Mouse (Mus musculus) hindbrain, embryonic 13.5 days (tissue): ENCODE measurements around the gene Cbr4. TPM values are rescaled to one million over a fixed set of nuclear protein-coding genes. Genes with fewer than 3 reads are reported as not detected.

Experiments used
- ATAC-seq: fragments of 200-750 bp; cut with Nextera tagmentation; 2 replicates; pipeline ENCODE4 v1.8.0; 2017; ENCODE audit warnings: moderate TSS enrichment; ENCODE audit not compliant: low FRiP score
- H3K27ac ChIP-seq: fragments of 300-500 bp; sonication (generic); 2 replicates; pipeline ENCODE4 v1.5.1; 2015; ENCODE audit warnings: inconsistent platforms, mild to moderate bottlenecking, moderate library complexity
- H3K27me3 ChIP-seq: fragments of 300-500 bp; sonication (generic); 2 replicates; pipeline ENCODE4 v1.6.1; 2015; ENCODE audit warnings: mild to moderate bottlenecking, inconsistent platforms
- H3K36me3 ChIP-seq: fragments of 300-500 bp; sonication (generic); 2 replicates; pipeline ENCODE4 v1.6.1; 2015; ENCODE audit warnings: mild to moderate bottlenecking, inconsistent platforms
- H3K4me1 ChIP-seq: fragments of 300-500 bp; sonication (generic); replicated peaks from 2 replicates; pipeline ENCODE4 v1.6.1; 2015; ENCODE audit warnings: inconsistent platforms
- H3K4me2 ChIP-seq: fragments of 300-500 bp; sonication (generic); 2 replicates; pipeline ENCODE4 v1.6.1; 2015; ENCODE audit warnings: inconsistent platforms, mild to moderate bottlenecking, moderate library complexity
- H3K4me3 ChIP-seq: fragments of 300-500 bp; sonication (generic); 2 replicates; pipeline ENCODE4 v1.5.1; 2015; ENCODE audit warnings: mild to moderate bottlenecking, inconsistent platforms
- H3K9ac ChIP-seq: fragments of 300-500 bp; sonication (generic); 2 replicates; pipeline ENCODE4 v1.6.1; 2015; ENCODE audit warnings: mild to moderate bottlenecking, inconsistent platforms
- H3K9me3 ChIP-seq: fragments of 300-500 bp; sonication (generic); 2 replicates; pipeline ENCODE4 v1.6.1; 2016; ENCODE audit warnings: inconsistent platforms
- WGBS: fragments of 180-500 bp; shearing (Covaris S2); methylation state at CpG from one replicate; pipeline ENCODE4 v1.1.7; 2015; 5-methylcytosine and 5-hydroxymethylcytosine counted together
- polyA plus RNA-seq: library from polyadenylated mRNA; unstranded; fragments of >200 nt; fragmentation: Nextera tagmentation; extraction: Ambion mirVana; gene quantifications from 2 replicates; pipeline ENCODE4 v1.2.1, GENCODE M21; 2015

The Cbr4 gene
- polyA plus RNA-seq: 21.7 and 23.0 TPM in 2 replicates

DNA sequence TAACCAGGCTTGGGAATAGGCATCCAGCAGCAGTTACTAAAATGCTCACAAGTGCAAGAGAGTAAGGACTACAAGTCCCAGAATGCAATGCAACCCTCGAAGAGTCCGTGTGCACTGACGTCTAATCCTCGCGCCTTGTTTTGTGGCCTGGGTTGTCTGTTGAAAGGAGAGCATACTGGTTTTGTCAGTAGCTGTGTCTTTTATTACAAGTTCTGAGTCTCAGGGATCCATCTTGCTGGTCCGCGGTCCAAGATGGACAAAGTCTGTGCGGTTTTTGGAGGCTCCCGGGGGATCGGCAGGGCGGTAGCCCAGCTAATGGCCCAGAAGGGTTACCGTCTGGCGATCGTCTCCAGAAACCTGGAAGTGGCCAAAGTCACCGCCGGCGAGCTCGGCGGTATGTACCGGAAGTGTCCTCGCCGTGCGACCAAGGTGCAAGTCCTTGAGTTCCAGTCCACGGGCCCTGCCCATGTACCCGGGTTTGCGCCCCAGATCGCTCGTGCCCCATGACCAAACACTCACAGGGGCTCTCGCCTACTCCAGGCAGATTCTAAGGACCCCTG lies at the start of gene Cbr4:
Gene Cbr4 (plus strand): TSS at position 138 of the 560 bp plus-strand sequence.
- Histone ChIP-seq H3K36me3 (peaks cover 8% of the 10 kb centered on the region), H3K9ac (peak within 1 kb of the TSS; percentile 84), H3K27me3 (no peaks in the 10 kb centered on the region), H3K4me1 (peaks cover 10% of the 10 kb centered on the region; the same call in 1 of the 2 replicates), H3K4me2 (peak within 1 kb of the TSS; percentile 77), H3K27ac (peak within 1 kb of the TSS; percentile 88), H3K4me3 (peak within 1 kb of the TSS; percentile 64), H3K9me3 (no peaks in the 10 kb centered on the region)
- peak; percentile 96 for ATAC-seq
- WGBS: 3% methylated on average over 29 of the region's 29 CpGs

DNA sequence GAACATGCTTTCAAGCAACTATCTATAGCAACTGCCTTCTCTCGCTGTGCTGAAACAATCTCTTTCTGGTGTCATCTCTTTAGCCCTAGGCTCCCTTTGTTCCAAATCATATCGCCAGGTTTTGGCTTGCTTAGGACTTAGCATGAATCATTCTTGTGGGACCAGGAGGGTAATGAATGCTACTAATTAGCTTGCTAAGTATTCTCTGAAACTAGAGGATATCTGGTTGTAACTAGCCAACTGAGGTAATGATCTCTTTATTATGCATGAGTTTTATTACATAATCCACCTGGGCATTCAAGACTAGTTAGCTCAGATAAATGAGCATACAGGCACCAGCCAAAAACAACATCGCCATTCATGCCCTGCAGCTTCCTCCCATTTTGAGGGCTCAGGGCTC lies 44.5 kb upstream of the Cbr4 start:
- H3K27ac ChIP-seq: no peak overlapping the region
- peak; percentile 53; the same call in 1 of the 2 replicates for ATAC-seq

DNA sequence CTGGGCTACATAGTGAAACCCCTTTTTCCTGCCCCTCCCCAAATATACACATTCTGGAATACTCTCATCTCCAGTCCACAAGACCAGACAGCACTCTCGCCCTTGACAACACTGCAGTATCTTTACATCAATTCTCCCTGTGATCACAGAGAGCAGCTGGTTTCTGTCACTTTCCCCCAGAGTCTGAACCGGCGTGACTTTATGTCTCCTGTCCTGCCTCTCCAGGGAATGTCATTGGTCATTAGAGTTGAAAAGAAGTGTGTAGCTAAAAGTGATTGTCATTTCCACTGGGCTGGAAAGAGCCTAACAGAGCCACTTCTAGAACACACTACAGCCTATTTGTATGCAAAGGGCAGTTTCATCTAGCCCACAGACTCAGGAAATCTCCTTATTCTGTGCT lies 43.2 kb upstream of the Cbr4 start:
- Histone ChIP-seq H3K4me1 (peaks cover 43% of the 10 kb centered on the region), H3K9ac (no peak overlapping the region), H3K27ac (0 out of 2 replicates have a peak overlapping the region, but pooled peaks have one; percentile 25), H3K4me3 (no peak overlapping the region), H3K27me3 (no peaks in the 10 kb centered on the region), H3K9me3 (peaks cover 7% of the 10 kb centered on the region; the same call in 1 of the 2 replicates), H3K4me2 (no peak overlapping the region), H3K36me3 (no peaks in the 10 kb centered on the region)
- no peak for ATAC-seq
- WGBS: 9% methylated on average over 3 of the region's 3 CpGs

More for the DNA sequence above, 44.5 kb upstream of the Cbr4 start:
- Histone ChIP-seq H3K4me2 (no peak overlapping the region), H3K9ac (no peak overlapping the region), H3K36me3 (no peaks in the 10 kb centered on the region), H3K4me3 (no peak overlapping the region), H3K27me3 (no peaks in the 10 kb centered on the region), H3K9me3 (peaks cover 7% of the 10 kb centered on the region; the same call in 1 of the 2 replicates), H3K4me1 (peaks cover 37% of the 10 kb centered on the region)
- 74% methylated on average over 3 of the region's 3 CpGs for WGBS

DNA sequence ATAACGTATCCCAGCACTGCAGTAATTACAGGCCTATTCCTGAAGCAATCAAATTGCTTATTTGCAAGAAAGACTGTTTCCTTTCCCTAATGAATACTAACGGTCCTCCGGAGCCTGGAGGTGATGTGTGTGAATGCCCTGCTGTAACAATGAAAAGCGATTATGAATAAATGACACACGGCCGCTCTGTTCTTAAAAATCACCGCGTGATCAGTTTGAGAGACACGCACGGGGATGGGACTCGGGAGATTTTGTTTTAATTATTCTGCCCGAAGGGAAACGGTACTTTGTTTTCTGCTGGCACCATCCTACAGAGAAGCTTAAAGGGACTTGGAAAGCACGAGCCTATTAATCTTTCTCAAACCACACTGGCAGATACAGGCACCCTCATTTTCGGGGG lies 41.2 kb upstream of the Cbr4 start:
- no peaks in the 10 kb centered on the region for H3K36me3 ChIP-seq
- H3K27me3 ChIP-seq: no peaks in the 10 kb centered on the region
- H3K4me3 ChIP-seq: 0 out of 2 replicates have a peak overlapping the region, but pooled peaks have one; percentile 10
- H3K4me2 ChIP-seq: peak overlapping the region; percentile 40
- H3K27ac ChIP-seq: peak overlapping the region; percentile 86
- peak overlapping the region; percentile 51; the same call in 1 of the 2 replicates for H3K9ac ChIP-seq
- WGBS: 15% methylated on average over 15 of the region's 15 CpGs
- H3K4me1 ChIP-seq: peaks cover 43% of the 10 kb centered on the region
- H3K9me3 ChIP-seq: no peaks in the 10 kb centered on the region
- peak; percentile 71 for ATAC-seq

DNA sequence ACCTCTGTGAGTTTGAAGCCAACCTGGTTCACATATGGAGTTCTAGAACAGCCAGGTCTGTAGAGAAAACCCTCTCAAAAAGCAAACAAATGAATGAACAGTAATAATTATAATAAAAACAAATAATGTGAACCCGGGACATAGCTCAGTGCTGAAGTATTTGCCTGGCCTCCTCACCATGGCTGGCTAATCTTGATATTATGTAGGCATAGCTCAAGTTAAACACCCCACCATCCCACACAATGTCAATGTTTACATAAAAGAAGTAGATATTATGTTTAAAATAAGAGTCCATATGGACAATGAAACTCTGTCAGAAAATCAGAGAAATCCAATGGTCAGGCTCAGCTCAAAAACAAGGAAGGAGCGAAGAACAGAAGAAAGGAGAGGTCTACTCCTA lies 39.4 kb upstream of the Cbr4 start:
- Histone ChIP-seq H3K4me3 (no peak overlapping the region), H3K27me3 (no peaks in the 10 kb centered on the region)
- WGBS: 74% methylated on average over 2 of the region's 2 CpGs

DNA sequence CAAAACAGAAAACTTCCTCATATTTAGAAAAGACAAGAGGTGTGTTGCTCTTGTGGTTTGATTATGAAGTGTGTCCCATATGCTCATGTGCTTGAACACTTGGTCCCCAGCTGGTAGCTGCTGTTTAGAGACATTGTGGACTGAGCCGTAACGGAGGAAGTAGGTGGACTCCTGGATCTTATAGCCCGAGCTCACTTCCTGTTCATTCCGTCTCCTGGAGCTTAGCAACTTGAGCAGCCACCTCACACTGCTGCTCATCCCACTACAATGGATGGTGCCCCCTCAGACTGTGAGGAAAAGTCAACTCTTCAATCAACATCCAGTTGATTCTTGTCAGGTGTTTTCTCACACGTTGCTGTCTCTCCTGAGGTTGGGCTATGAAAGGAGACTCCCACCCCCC lies 38.7 kb upstream of the Cbr4 start:
- no peak overlapping the region for H3K9ac ChIP-seq
- WGBS: 74% methylated on average over 5 of the region's 5 CpGs
- no peaks in the 10 kb centered on the region for H3K27me3 ChIP-seq
- H3K9me3 ChIP-seq: no peaks in the 10 kb centered on the region
- H3K4me2 ChIP-seq: no peak overlapping the region
- no peak overlapping the region for H3K27ac ChIP-seq
- no peak for ATAC-seq
- H3K4me3 ChIP-seq: no peak overlapping the region
- H3K4me1 ChIP-seq: peaks cover 46% of the 10 kb centered on the region
- no peaks in the 10 kb centered on the region for H3K36me3 ChIP-seq

More for the DNA sequence above, 39.4 kb upstream of the Cbr4 start:
- Histone ChIP-seq H3K27ac (no peak overlapping the region), H3K4me1 (peaks cover 52% of the 10 kb centered on the region), H3K36me3 (no peaks in the 10 kb centered on the region), H3K4me2 (no peak overlapping the region), H3K9me3 (no peaks in the 10 kb centered on the region), H3K9ac (no peak overlapping the region)
- ATAC-seq: no peak

DNA sequence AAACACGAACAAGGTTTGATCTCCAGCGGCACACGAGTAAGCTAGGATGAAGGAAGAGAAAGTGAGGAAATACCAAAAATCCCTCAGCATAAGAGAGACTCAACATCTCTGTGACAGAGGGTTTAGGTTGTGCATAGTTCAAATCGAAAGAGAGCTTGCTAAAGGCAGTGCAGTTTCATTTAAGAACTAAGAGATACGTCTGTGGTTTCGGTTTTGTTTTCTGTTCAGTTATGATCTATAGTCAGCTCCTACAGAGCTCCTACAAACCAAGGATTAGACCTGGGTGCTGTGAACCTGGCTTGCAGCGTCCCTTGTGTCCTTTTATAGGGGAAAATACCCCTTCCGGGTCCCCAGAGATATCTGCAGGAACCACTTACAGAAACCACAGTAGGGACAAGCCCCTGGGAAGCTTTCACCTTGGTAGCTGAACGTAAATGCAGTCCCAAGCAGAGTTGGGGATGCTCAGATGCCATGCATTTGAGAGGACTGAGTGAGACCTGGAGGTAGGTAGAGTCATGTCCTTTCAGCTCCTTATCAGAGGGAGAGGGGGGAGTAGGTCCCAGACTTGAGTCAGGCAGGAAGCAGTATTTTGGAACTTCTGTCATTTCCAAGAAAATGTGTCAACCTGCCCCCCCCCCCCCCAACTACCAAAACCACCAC lies 36.5 kb upstream of the Cbr4 start:
- no peak overlapping the region for H3K4me3 ChIP-seq
- H3K36me3 ChIP-seq: no peaks in the 10 kb centered on the region
- H3K27ac ChIP-seq: 0 out of 2 replicates have a peak overlapping the region, but pooled peaks have one; percentile 30
- no peaks in the 10 kb centered on the region for H3K9me3 ChIP-seq
- no peak overlapping the region for H3K9ac ChIP-seq
- no peak for ATAC-seq
- no peak overlapping the region for H3K4me2 ChIP-seq
- peaks cover 28% of the 10 kb centered on the region for H3K4me1 ChIP-seq
- no peaks in the 10 kb centered on the region for H3K27me3 ChIP-seq
- 89% methylated on average over 9 of the region's 9 CpGs for WGBS

DNA sequence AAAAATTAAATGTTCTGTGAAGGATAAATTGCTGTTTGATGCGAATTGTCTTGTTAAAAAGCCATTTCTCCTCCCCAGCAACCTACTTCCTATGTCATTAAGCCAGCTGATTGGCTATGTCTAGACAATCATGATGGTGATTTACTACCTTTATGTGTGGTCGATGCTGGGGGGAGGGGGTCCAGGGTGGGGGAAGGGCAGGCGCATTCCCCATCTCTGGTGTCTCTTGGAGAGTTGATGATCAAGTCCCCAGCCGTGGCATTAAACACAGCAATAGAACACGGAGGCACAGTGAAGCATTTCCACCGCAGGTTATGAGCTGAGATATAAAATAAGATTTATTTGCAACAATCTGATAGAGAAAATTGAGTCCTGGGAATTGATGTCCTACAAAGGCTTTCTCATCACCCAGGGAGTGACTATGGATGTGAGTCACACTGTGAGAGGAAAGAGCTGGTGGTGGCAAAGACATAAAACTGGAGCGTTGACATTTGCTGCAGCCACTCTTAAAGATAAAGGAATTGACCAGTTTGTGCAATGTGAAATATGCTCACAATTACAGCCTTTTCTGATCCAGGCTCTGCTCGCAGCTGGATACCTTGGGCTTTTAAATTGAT lies 35.7 kb upstream of the Cbr4 start:
- Histone ChIP-seq H3K4me3 (no peak overlapping the region), H3K27me3 (no peaks in the 10 kb centered on the region), H3K9me3 (no peaks in the 10 kb centered on the region), H3K9ac (no peak overlapping the region), H3K27ac (peak overlapping the region; percentile 30), H3K4me1 (peaks cover 20% of the 10 kb centered on the region), H3K36me3 (no peaks in the 10 kb centered on the region), H3K4me2 (no peak overlapping the region)
- ATAC-seq: peak; percentile 45
- WGBS: 62% methylated on average over 8 of the region's 8 CpGs

DNA sequence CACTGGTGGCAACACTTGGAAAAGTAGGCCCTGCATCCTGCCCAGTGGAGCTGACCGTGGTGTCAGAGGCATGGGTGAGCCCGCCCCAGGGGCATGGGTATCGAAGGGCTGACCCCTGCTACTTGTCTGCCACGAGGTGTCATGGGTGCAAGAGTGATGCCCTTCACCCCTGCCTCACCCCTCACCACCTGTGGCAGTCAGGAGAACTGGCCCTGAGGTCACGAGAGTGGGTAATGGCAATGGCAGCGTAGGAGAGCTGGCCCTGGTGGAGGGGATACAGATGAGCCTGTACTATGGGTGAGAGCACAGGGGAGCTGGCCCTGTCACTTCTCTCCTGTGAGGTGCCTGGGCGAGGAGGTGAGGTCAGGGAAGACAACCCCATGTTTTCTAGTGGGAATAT lies 27.8 kb upstream of the Cbr4 start:
- no peaks in the 10 kb centered on the region for H3K9me3 ChIP-seq
- no peak overlapping the region for H3K4me2 ChIP-seq
- H3K36me3 ChIP-seq: no peaks in the 10 kb centered on the region
- H3K27me3 ChIP-seq: no peaks in the 10 kb centered on the region
- no peak overlapping the region for H3K27ac ChIP-seq
- 85% methylated on average over 7 of the region's 7 CpGs for WGBS
- ATAC-seq: no peak
- H3K9ac ChIP-seq: no peak overlapping the region
- no peaks in the 10 kb centered on the region for H3K4me1 ChIP-seq
- H3K4me3 ChIP-seq: no peak overlapping the region

DNA sequence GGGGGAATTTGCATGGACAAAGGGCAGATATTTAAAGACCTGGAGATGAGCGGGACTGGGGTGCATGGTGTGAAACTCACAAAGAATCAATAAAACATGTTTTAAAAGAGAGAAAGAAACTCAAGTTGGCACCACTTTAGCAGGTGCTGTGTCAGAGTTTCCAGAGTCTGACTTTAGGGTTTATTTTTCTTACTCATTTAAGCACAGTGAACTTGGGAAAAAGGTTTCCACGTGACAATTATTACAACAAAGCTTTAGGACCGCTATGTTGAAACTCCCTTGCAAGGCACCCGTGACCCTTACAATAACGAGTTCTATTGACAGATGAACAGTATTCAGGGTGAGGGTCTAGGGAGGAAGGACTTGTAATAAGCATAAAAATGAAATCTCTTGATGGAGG lies 25.3 kb upstream of the Cbr4 start:
- H3K9ac ChIP-seq: no peak overlapping the region
- H3K27me3 ChIP-seq: no peaks in the 10 kb centered on the region
- no peak overlapping the region for H3K27ac ChIP-seq
- no peak overlapping the region for H3K4me2 ChIP-seq
- ATAC-seq: no peak
- H3K36me3 ChIP-seq: no peaks in the 10 kb centered on the region
- peaks cover 5% of the 10 kb centered on the region for H3K4me1 ChIP-seq
- no peaks in the 10 kb centered on the region for H3K9me3 ChIP-seq
- 81% methylated on average over 5 of the region's 5 CpGs for WGBS
- no peak overlapping the region for H3K4me3 ChIP-seq

DNA sequence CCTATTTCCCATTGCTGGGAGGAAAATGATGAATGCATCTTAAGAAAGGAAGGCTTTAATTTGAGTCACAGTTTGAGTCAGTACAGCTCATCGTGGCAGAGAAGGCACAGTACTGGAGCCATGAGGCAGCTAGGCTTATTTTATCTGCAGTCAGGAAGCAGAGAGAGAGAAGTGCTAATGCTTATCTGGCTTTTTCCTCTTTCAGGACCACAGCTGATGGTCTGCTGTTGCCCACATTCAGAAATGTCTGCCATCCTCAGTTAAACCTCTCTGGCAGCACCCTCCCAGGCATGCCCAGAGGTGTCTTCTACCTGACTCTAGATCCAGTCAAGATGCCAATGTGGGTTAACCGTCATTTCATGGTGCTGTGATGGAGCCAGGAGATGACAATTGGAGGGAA lies 23.1 kb upstream of the Cbr4 start:
- no peak for ATAC-seq
- H3K27ac ChIP-seq: no peak overlapping the region
- 73% methylated on average over 2 of the region's 2 CpGs for WGBS
- no peak overlapping the region for H3K4me3 ChIP-seq
- no peaks in the 10 kb centered on the region for H3K27me3 ChIP-seq
- no peaks in the 10 kb centered on the region for H3K9me3 ChIP-seq
- no peak overlapping the region for H3K4me2 ChIP-seq
- H3K36me3 ChIP-seq: no peaks in the 10 kb centered on the region
- H3K4me1 ChIP-seq: peaks cover 15% of the 10 kb centered on the region
- no peak overlapping the region for H3K9ac ChIP-seq

DNA sequence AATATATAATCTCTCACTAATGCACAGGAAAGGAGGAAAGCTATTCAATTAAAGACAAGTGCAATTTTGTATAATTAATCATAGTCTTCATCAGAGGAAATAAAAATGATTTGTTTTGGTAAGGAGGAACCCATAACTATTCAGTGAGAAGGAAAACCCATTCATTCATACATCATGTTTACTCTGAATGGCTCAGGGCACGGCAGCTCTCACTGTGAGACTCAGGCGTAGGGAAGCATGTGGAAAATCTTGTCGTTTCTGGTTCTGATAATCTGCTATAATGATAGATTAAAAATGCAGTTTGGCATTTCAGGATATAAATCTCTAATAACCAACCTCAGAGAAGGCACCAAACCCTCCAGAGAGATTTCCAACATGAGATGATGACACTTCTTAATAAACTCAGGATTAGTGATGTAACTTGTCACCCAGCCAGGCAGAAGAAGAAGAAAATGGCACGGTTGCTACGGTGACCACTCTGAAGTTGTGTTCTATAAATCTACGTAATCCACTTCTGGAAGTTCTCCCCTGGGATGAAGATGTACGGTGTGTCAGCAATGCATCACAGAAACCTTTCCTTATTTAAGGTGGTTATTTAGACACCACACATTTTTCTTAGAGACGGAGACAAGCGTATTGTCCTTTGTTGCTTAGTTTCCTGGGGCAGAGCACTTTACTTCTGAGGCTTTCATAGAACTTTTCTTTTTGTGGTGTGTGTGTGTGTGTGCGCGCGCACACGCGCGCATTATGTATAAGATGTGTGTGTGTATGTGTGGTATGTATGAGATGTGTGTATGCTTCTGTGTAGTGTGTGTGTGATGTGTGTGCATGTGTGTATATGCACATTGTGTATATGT lies 20.6 kb upstream of the Cbr4 start:
- WGBS: 73% methylated on average over 15 of the region's 15 CpGs
- H3K27me3 ChIP-seq: no peaks in the 10 kb centered on the region
- no peaks in the 10 kb centered on the region for H3K36me3 ChIP-seq
- no peaks in the 10 kb centered on the region for H3K9me3 ChIP-seq
- H3K4me1 ChIP-seq: peaks cover 15% of the 10 kb centered on the region
- H3K27ac ChIP-seq: no peak overlapping the region
- H3K4me3 ChIP-seq: no peak overlapping the region
- ATAC-seq: peak; percentile 59; the same call in 1 of the 2 replicates
- no peak overlapping the region for H3K4me2 ChIP-seq
- H3K9ac ChIP-seq: no peak overlapping the region
